Mouse (Mus musculus): ENCODE results near the gene Optc. TPM values are rescaled to one million over a fixed set of nuclear protein-coding genes. Genes with fewer than 3 reads are reported as not detected.

The Optc gene
- polyA plus RNA-seq, 1 experiment from 2014 or later, result 0.14 TPM

DNA sequence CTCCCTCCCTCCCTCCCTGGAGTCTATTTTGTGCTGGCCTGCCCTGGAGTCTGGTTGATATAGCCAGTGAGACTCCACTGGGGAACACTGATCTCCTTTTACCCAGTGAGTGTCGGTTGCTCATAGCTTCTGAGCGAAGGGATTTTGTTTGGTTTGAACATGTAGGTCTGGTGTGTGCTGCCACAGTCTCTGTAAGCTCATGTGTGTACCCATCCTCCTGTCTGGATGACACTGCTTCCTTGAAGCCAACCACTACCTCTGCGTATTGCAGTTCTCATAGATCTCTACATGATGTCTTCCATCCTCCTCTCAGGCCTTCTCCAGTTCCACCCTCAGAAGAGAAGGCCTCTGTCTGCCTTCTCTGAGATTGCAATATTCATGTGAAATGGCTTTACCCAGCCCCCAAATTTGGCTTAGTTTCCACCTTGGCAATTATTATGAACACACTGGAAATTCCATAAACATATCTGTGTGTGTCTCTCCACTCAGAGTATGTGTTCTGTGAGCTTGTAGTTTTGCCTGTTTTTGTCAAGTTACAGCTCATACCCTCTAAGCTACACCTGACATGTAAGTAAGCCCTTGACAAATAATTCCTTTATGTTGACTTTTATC is 32.8 kb upstream of the Optc start:
- H3K36me3 ChIP-seq (ENCODE audit: control insufficient read depth, insufficient read depth), result no peaks in the 10 kb centered on the region
- no peak for ATAC-seq (ENCODE audit: low read depth)
- 84% methylated on average over 3 of the region's 3 CpGs for WGBS (ENCODE audit: insufficient replicate concordance)
- no peaks in the 10 kb centered on the region for H3K27me3 ChIP-seq (ENCODE audit: control insufficient read depth, insufficient read depth, low read depth, low read length)
- H3K4me2 ChIP-seq (ENCODE audit: low read depth, low read length), result no peak overlapping the region
- H3K9me3 ChIP-seq (replicated peaks; ENCODE audit: control insufficient read depth, low read length), result no peaks in the 10 kb centered on the region
- no peak overlapping the region for H3K27ac ChIP-seq (ENCODE audit: low read length)
- no peak overlapping the region for H3K4me3 ChIP-seq (ENCODE audit: low read depth, low read length)
- peaks cover 4% of the 10 kb centered on the region for H3K4me1 ChIP-seq (ENCODE audit: control insufficient read depth, low read depth, low read length)
- H3K9ac ChIP-seq (ENCODE audit: low read depth, low read length), result no peak overlapping the region

- Histone ChIP-seq H3K9me3 (replicated peaks; ENCODE audit: control insufficient read depth, low read length) (no peaks in the 10 kb centered on the region), H3K27me3 (ENCODE audit: control insufficient read depth, insufficient read depth, low read depth, low read length) (no peaks in the 10 kb centered on the region), H3K4me2 (ENCODE audit: low read depth, low read length) (no peak overlapping the region), H3K36me3 (ENCODE audit: control insufficient read depth, insufficient read depth) (no peaks in the 10 kb centered on the region), H3K27ac (ENCODE audit: low read length) (no peak overlapping the region), H3K4me1 (ENCODE audit: control insufficient read depth, low read depth, low read length) (peaks cover 4% of the 10 kb centered on the region; the same call in 1 of the 2 replicates), H3K4me3 (ENCODE audit: low read depth, low read length) (no peak overlapping the region), H3K9ac (ENCODE audit: low read depth, low read length) (no peak overlapping the region)
- ATAC-seq (ENCODE audit: low read depth), result no peak
- WGBS (ENCODE audit: insufficient replicate concordance), result 68% methylated on average over 8 of the region's 8 CpGs
Observed at GRCm38 (mm10) chr1:133939708-133940107, 31.9 kb upstream of the Optc start.

DNA sequence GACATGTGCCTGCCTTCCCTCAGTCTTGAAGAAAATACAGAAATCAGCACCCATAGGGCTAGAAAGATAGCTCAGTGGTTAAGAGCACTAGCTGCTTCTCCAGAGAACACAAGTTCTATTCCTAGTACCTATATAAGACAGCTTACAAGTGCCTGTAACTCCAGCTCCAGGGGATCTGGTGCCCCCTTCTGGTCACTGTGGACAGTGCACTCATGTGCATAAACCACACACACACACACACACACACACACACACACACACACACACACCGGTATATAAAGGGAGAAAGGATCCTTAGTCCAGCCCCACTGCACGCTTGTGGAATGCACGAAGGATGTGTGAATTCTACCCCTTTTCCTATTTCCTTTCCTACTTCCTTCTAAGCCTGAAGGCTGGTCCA is 28.4 kb upstream of the Optc start:
- Histone ChIP-seq H3K27me3 (ENCODE audit: control insufficient read depth, insufficient read depth, low read depth, low read length) (no peaks in the 10 kb centered on the region), H3K4me2 (ENCODE audit: low read depth, low read length) (no peak overlapping the region), H3K9me3 (replicated peaks; ENCODE audit: control insufficient read depth, low read length) (no peaks in the 10 kb centered on the region), H3K9ac (ENCODE audit: low read depth, low read length) (no peak overlapping the region), H3K27ac (ENCODE audit: low read length) (no peak overlapping the region), H3K36me3 (ENCODE audit: control insufficient read depth, insufficient read depth) (no peaks in the 10 kb centered on the region), H3K4me3 (ENCODE audit: low read depth, low read length) (no peak overlapping the region), H3K4me1 (ENCODE audit: control insufficient read depth, low read depth, low read length) (no peaks in the 10 kb centered on the region)
- ATAC-seq (ENCODE audit: low read depth), result no peak
- 85% methylated on average over 3 of the region's 3 CpGs for WGBS (ENCODE audit: insufficient replicate concordance)

DNA sequence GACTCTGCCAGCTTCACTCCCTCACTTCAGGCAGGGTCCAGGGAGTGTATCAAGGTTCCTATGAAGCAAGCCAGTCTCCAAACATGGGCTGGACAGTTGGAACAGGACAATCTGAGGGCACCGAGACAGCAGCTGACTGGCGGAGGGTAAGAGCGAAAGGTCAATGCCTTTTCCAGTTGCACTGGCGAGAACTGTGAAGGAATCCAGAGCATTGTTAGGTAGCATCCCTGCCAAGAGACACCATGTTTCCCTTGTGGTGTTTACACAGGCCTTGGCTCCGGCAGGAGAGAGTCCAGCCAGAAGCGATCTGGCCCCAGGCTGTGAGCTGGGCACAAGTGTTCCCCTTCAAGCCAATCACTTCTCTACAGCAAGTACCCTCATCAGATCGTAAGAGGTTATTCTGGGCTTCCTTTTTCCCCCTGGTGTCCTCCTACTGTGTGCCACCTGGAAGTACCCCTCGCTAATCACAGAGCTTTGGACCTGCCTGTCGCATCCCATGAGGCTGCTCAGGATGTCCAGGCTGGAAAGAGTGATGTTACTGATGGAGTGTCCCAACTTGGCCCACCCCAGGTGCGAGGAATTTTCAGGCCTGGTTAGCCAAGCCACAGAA is 26.7 kb upstream of the Optc start:
- Histone ChIP-seq H3K27ac (ENCODE audit: low read length) (no peak overlapping the region), H3K4me3 (ENCODE audit: low read depth, low read length) (no peak overlapping the region), H3K4me2 (ENCODE audit: low read depth, low read length) (no peak overlapping the region), H3K4me1 (ENCODE audit: control insufficient read depth, low read depth, low read length) (no peaks in the 10 kb centered on the region), H3K36me3 (ENCODE audit: control insufficient read depth, insufficient read depth) (no peaks in the 10 kb centered on the region), H3K27me3 (ENCODE audit: control insufficient read depth, insufficient read depth, low read depth, low read length) (no peaks in the 10 kb centered on the region), H3K9ac (ENCODE audit: low read depth, low read length) (no peak overlapping the region), H3K9me3 (replicated peaks; ENCODE audit: control insufficient read depth, low read length) (no peaks in the 10 kb centered on the region)
- 68% methylated on average over 10 of the region's 10 CpGs for WGBS (ENCODE audit: insufficient replicate concordance)
- no peak; the same call in 1 of the 2 replicates for ATAC-seq (ENCODE audit: low read depth)

DNA sequence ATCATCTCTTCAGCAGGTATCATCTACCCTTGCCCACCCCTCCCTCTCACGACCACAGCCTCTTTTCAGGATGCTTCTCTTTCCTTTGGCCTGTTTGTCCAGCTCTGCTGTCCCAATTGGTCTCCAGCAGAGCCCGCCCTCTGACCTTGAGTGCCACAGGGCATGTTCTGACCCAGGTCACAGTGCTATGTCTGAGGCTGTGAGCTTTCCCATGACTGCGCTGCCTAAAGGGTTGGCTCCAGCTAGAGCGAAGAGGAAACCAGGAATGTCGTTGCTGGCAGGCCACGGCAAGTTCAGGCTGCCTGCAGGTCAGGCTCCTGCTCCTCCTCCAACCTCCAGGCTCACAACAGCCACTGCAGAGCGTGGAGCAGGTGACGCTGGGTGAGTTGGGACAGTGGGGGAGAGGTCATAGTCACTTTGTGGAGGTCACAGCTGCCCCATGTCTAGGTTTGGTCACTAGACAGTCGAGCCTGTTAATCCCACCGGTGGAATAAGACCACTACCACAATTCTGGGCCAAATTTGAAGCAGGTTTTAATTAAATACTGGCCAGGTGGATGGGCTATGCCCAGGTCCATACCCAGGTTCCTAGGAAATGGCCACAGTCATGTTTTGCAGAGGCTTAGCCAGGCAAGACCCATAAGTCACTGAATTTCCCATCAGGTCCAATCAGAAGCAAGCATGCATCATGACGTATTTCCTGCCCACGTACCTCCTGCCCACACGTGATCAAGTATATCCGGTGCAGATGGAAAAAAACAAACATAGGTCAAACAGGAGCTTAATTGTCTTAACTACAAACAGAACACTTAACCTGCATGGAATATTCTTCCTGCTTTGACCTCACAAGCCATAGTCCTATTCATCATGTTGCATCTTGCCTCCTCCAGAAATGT is 25.7 kb upstream of the Optc start:
- Histone ChIP-seq H3K4me3 (ENCODE audit: low read depth, low read length) (no peak overlapping the region), H3K9me3 (replicated peaks; ENCODE audit: control insufficient read depth, low read length) (no peaks in the 10 kb centered on the region), H3K27ac (ENCODE audit: low read length) (no peak overlapping the region), H3K4me1 (ENCODE audit: control insufficient read depth, low read depth, low read length) (no peaks in the 10 kb centered on the region), H3K36me3 (ENCODE audit: control insufficient read depth, insufficient read depth) (no peaks in the 10 kb centered on the region), H3K9ac (ENCODE audit: low read depth, low read length) (no peak overlapping the region), H3K27me3 (ENCODE audit: control insufficient read depth, insufficient read depth, low read depth, low read length) (no peaks in the 10 kb centered on the region), H3K4me2 (ENCODE audit: low read depth, low read length) (no peak overlapping the region)
- ATAC-seq (ENCODE audit: low read depth), result peak; percentile 74
- 55% methylated on average over 14 of the region's 14 CpGs for WGBS (ENCODE audit: insufficient replicate concordance)

DNA sequence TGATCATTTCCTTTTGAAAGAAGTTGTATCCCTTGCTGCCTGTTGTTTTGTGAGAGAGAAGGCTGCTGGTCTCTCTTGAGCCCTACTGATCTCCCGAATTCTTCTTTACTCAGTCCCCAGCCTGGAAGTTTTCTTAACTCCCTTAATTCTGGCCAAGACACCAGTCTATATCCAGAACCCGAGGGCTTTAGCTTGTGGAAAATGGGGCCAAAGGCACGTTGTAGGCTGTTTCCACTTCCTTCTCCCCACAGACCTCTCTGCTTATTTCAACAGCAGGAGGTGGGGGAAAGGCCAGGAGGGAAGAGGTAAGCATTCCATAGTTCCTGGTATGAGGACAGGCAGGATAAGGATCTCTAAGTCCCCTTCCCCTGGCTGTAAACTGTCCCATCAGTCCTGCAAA is 22.2 kb upstream of the Optc start:
- Histone ChIP-seq H3K36me3 (ENCODE audit: control insufficient read depth, insufficient read depth) (no peaks in the 10 kb centered on the region), H3K9me3 (replicated peaks; ENCODE audit: control insufficient read depth, low read length) (no peaks in the 10 kb centered on the region), H3K27ac (ENCODE audit: low read length) (no peak overlapping the region), H3K9ac (ENCODE audit: low read depth, low read length) (no peak overlapping the region), H3K27me3 (ENCODE audit: control insufficient read depth, insufficient read depth, low read depth, low read length) (no peaks in the 10 kb centered on the region), H3K4me1 (ENCODE audit: control insufficient read depth, low read depth, low read length) (no peaks in the 10 kb centered on the region), H3K4me3 (ENCODE audit: low read depth, low read length) (no peak overlapping the region), H3K4me2 (ENCODE audit: low read depth, low read length) (no peak overlapping the region)
- 31% methylated on average over 3 of the region's 3 CpGs for whole genome bisulfite sequencing (ENCODE audit: insufficient replicate concordance)
- no peak for ATAC-seq (ENCODE audit: low read depth)

DNA sequence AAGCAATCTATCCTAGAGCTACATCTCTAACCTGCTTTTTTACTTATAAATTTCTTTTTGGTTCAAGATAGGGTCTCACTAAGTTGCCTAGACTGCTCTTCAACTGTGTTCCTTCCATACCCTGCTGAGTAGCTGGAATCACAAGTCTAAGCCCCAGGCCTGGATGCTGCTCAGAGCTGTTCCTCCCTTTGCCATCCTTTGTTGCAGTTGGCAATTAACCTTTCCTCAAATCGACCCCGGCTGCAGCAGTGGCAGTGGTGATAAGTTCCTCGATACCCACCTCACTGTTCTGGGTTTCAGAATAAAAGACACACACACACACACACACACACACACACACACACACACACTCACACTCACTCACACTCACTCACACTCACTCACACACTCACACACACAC is 17.4 kb upstream of the Optc start:
- Histone ChIP-seq H3K9ac (ENCODE audit: low read depth, low read length) (no peak overlapping the region), H3K9me3 (replicated peaks; ENCODE audit: control insufficient read depth, low read length) (no peaks in the 10 kb centered on the region), H3K4me3 (ENCODE audit: low read depth, low read length) (no peak overlapping the region), H3K4me1 (ENCODE audit: control insufficient read depth, low read depth, low read length) (no peaks in the 10 kb centered on the region), H3K36me3 (ENCODE audit: control insufficient read depth, insufficient read depth) (no peaks in the 10 kb centered on the region), H3K4me2 (ENCODE audit: low read depth, low read length) (no peak overlapping the region), H3K27ac (ENCODE audit: low read length) (no peak overlapping the region), H3K27me3 (ENCODE audit: control insufficient read depth, insufficient read depth, low read depth, low read length) (no peaks in the 10 kb centered on the region)
- 79% methylated on average over 3 of the region's 3 CpGs for WGBS (ENCODE audit: insufficient replicate concordance)
- ATAC-seq (ENCODE audit: low read depth), result no peak

DNA sequence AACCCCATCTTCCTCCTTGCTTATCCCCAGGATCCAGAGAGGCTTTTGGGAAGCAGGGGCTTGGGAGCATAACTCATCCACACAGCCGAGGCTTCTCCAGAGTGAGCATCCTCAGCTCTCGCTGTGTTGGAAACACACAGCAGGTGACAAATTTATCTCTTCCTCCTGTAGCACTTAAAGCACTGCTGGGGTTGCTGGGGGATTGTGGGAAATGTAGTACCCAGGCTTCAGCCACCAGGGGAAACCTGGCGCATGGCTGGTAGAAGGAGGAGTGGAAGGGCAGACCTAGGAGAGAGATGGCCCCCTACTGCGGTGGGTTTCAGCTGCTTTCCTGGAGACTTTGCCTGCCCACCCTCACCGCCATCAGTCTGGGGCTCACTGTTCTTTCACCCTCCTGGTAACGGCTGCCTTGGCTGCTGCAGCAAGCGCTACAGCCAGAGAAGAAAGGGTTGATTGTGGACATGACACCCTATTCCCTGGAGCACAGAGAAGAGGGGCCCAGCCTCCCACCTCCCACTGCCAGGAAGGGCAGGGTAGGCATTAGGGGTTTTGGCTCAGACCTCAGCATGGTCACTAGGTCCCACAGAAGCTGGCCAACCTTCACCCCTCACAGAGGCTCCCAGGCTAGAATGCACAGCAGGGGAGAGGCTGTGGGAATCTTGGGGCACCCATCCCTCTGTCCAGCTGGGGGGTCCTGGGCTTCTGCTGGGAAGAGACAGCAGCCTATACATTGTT is 16.5 kb upstream of the Optc start:
- Histone ChIP-seq H3K4me1 (ENCODE audit: control insufficient read depth, low read depth, low read length) (no peaks in the 10 kb centered on the region), H3K4me3 (ENCODE audit: low read depth, low read length) (no peak overlapping the region), H3K27ac (ENCODE audit: low read length) (no peak overlapping the region), H3K9ac (ENCODE audit: low read depth, low read length) (no peak overlapping the region), H3K27me3 (ENCODE audit: control insufficient read depth, insufficient read depth, low read depth, low read length) (no peaks in the 10 kb centered on the region), H3K36me3 (ENCODE audit: control insufficient read depth, insufficient read depth) (no peaks in the 10 kb centered on the region), H3K9me3 (replicated peaks; ENCODE audit: control insufficient read depth, low read length) (no peaks in the 10 kb centered on the region), H3K4me2 (ENCODE audit: low read depth, low read length) (no peak overlapping the region)
- no peak for ATAC-seq (ENCODE audit: low read depth)
- WGBS (ENCODE audit: insufficient replicate concordance), result 30% methylated on average over 7 of the region's 7 CpGs

Measured in liver, embryonic 16.5 days (tissue).